Mouse (Mus musculus): Measurements from ENCODE around the gene Hist1h1c. TPM values are rescaled to one million over a fixed set of nuclear protein-coding genes. Genes with fewer than 3 reads are reported as not detected.
A peak's percentile ranks its signal among the peaks of the same experiment; 100 is the strongest.
"Not testable (repeated sequence)": the region's sequence is repeated elsewhere in the genome, so short reads cannot be mapped to it uniquely, and the experiment has no call there.

Gene Hist1h1c
- polyA plus RNA-seq, 1 experiment from 2014 or later, result 21.6 TPM

GRCm38 (mm10) chr13:23766772-23767171 lies 28.2 kb downstream of the Hist1h1c start:
- ATAC-seq (ENCODE audit: low FRiP score, low TSS enrichment), result no peak
- Histone ChIP-seq H3K9ac (ENCODE audit: low read depth, low read length) (no peak overlapping the region), H3K4me3 (ENCODE audit: low read length) (no peak overlapping the region), H3K36me3 (ENCODE audit: control insufficient read depth, insufficient read depth, low read length) (no peaks in the 10 kb centered on the region), H3K9me3 (ENCODE audit: control insufficient read depth, low read length) (no peaks in the 10 kb centered on the region), H3K27me3 (ENCODE audit: control insufficient read depth, insufficient read depth, low read length) (no peaks in the 10 kb centered on the region), H3K4me2 (replicated peaks; ENCODE audit: low read depth, low read length) (no peak overlapping the region), H3K4me1 (ENCODE audit: control insufficient read depth, insufficient read depth, low read length) (peaks cover 10% of the 10 kb centered on the region; the same call in 1 of the 2 replicates), H3K27ac (ENCODE audit: low read depth, low read length) (no peak overlapping the region)

DNA sequence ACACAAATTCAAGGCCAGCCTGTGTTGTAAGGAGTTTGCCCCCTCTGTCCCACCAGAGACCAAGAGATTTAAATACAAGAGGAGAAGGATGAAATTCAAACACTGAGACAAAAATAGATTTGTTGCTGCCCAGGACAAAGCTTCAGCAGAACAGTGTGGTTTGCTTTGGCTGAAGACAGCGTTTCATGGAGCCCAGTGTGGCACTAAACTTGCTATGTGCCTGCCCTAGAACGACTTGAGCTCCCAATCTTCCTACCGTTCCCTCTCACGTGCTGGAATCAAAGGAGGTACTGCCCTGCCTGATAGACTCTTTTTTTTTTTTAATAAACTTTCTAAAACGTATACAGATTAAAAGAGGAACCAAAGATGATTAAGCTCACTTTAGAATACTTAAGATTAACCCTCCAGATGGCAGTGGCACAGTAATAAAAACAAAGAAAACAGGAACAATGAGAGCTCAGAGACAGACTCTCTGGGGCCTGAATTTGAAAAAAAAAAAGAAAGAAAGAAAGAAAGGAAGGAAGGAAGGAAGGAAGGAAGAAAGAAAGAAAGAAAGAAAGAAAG lies 30.3 kb downstream of the Hist1h1c start:
- H3K9ac ChIP-seq (ENCODE audit: low read depth, low read length), result no peak overlapping the region
- H3K4me1 ChIP-seq (ENCODE audit: control insufficient read depth, insufficient read depth, low read length), result peaks cover 6% of the 10 kb centered on the region; the same call in 1 of the 2 replicates
- no peaks in the 10 kb centered on the region for H3K36me3 ChIP-seq (ENCODE audit: control insufficient read depth, insufficient read depth, low read length)
- no peaks in the 10 kb centered on the region for H3K9me3 ChIP-seq (ENCODE audit: control insufficient read depth, low read length)
- ATAC-seq (ENCODE audit: low FRiP score, low TSS enrichment), result no peak
- 58% methylated on average over 5 of the region's 5 CpGs for WGBS
- no peaks in the 10 kb centered on the region for H3K27me3 ChIP-seq (ENCODE audit: control insufficient read depth, insufficient read depth, low read length)
- no peak overlapping the region for H3K4me3 ChIP-seq (ENCODE audit: low read length)
- no peak overlapping the region for H3K4me2 ChIP-seq (replicated peaks; ENCODE audit: low read depth, low read length)
- no peak overlapping the region for H3K27ac ChIP-seq (ENCODE audit: low read depth, low read length)

GRCm38 (mm10) chr13:23769613-23770012 lies 31.0 kb downstream of the Hist1h1c start, which contains the start of gene Trim38:
Gene Trim38, plus strand, starts transcription at chr13:23769913.
- H3K36me3 ChIP-seq (ENCODE audit: control insufficient read depth, insufficient read depth, low read length); H3K4me2 ChIP-seq (replicated peaks; ENCODE audit: low read depth, low read length); H3K27ac ChIP-seq (ENCODE audit: low read depth, low read length); H3K27me3 ChIP-seq (ENCODE audit: control insufficient read depth, insufficient read depth, low read length); H3K9me3 ChIP-seq (ENCODE audit: control insufficient read depth, low read length); H3K9ac ChIP-seq (ENCODE audit: low read depth, low read length); H3K4me1 ChIP-seq (ENCODE audit: control insufficient read depth, insufficient read depth, low read length); H3K4me3 ChIP-seq (ENCODE audit: low read length); ATAC-seq (ENCODE audit: low FRiP score, low TSS enrichment): not testable (repeated sequence)
- WGBS, result 74% methylated on average over 2 of the region's 2 CpGs

- Histone ChIP-seq H3K4me2 (replicated peaks; ENCODE audit: low read depth, low read length) (peak overlapping the region; percentile 31), H3K27me3 (ENCODE audit: control insufficient read depth, insufficient read depth, low read length) (no peaks in the 10 kb centered on the region), H3K36me3 (ENCODE audit: control insufficient read depth, insufficient read depth, low read length) (no peaks in the 10 kb centered on the region), H3K4me3 (ENCODE audit: low read length) (no peak overlapping the region), H3K9ac (ENCODE audit: low read depth, low read length) (no peak overlapping the region), H3K9me3 (ENCODE audit: control insufficient read depth, low read length) (no peaks in the 10 kb centered on the region), H3K4me1 (ENCODE audit: control insufficient read depth, insufficient read depth, low read length) (no peaks in the 10 kb centered on the region), H3K27ac (ENCODE audit: low read depth, low read length) (no peak overlapping the region)
- 28% methylated on average over 21 of the region's 21 CpGs for WGBS
- peak; percentile 96 for ATAC-seq (ENCODE audit: low FRiP score, low TSS enrichment)
Observed at GRCm38 (mm10) chr13:23772561-23773313, 34.1 kb downstream of the Hist1h1c start.

- 94% methylated on average over 7 of the region's 7 CpGs for WGBS
- Histone ChIP-seq H3K9me3 (ENCODE audit: control insufficient read depth, low read length) (no peaks in the 10 kb centered on the region), H3K27ac (ENCODE audit: low read depth, low read length) (no peak overlapping the region), H3K4me3 (ENCODE audit: low read length) (no peak overlapping the region), H3K36me3 (ENCODE audit: control insufficient read depth, insufficient read depth, low read length) (no peaks in the 10 kb centered on the region), H3K27me3 (ENCODE audit: control insufficient read depth, insufficient read depth, low read length) (no peaks in the 10 kb centered on the region), H3K4me1 (ENCODE audit: control insufficient read depth, insufficient read depth, low read length) (no peaks in the 10 kb centered on the region), H3K4me2 (replicated peaks; ENCODE audit: low read depth, low read length) (no peak overlapping the region), H3K9ac (ENCODE audit: low read depth, low read length) (no peak overlapping the region)
- no peak for ATAC-seq (ENCODE audit: low FRiP score, low TSS enrichment)
Observed at GRCm38 (mm10) chr13:23778339-23778738, 39.7 kb downstream of the Hist1h1c start.

DNA sequence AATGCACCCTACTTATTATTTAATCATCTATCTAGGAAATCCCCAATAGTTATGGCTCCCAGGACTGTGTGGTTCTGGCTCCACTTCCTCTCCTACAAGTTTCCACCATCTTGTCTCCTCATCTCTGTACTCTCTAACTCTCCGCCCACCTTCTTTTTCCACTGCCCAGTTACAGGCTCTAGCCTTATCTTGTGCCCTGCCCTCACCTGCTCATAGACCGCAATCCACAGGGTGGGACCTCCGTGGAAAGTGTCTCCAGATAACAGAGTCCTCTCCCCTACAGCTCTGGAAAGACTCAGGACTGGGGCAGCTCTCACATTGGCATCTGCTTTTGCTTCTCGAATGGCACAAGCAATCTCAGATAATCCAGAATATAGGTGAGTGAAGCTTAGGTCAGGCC lies 40.4 kb downstream of the Hist1h1c start:
- H3K4me3 ChIP-seq (ENCODE audit: low read length), result no peak overlapping the region
- ATAC-seq (ENCODE audit: low FRiP score, low TSS enrichment), result no peak
- H3K27ac ChIP-seq (ENCODE audit: low read depth, low read length), result no peak overlapping the region
- H3K27me3 ChIP-seq (ENCODE audit: control insufficient read depth, insufficient read depth, low read length), result no peaks in the 10 kb centered on the region
- no peaks in the 10 kb centered on the region for H3K9me3 ChIP-seq (ENCODE audit: control insufficient read depth, low read length)
- no peaks in the 10 kb centered on the region for H3K4me1 ChIP-seq (ENCODE audit: control insufficient read depth, insufficient read depth, low read length)
- no peak overlapping the region for H3K4me2 ChIP-seq (replicated peaks; ENCODE audit: low read depth, low read length)
- no peak overlapping the region for H3K9ac ChIP-seq (ENCODE audit: low read depth, low read length)
- no peaks in the 10 kb centered on the region for H3K36me3 ChIP-seq (ENCODE audit: control insufficient read depth, insufficient read depth, low read length)
- WGBS, result 88% methylated on average over 4 of the region's 4 CpGs

Small RNAs within 50 kb of the gene (microRNA-seq; reads per million reads assigned to microRNA genes)
- gene Gm44314, result not detected
- gene Gm44484, result not detected

Other genes with a start within 250 kb of the Hist1h1c start
- gene Btn2a2, start 250.0 kb upstream of the Hist1h1c start, polyA plus RNA-seq (2014; fragmentation: Nextera tagmentation; extraction: Ambion mirVana), result 0.31 and 0.87 TPM in 2 replicates
- 6.1 and 9.9 TPM in 2 replicates for gene Hist1h4h, start 207.8 kb upstream of the Hist1h1c start, polyA plus RNA-seq (2014; fragmentation: Nextera tagmentation; extraction: Ambion mirVana)
- 13.8 and 28.7 TPM in 2 replicates for gene Hist1h2af, start 204.9 kb upstream of the Hist1h1c start, polyA plus RNA-seq (2014; fragmentation: Nextera tagmentation; extraction: Ambion mirVana)
- 8.2 and 12.5 TPM in 2 replicates for gene Hist1h3g, start 203.4 kb upstream of the Hist1h1c start, polyA plus RNA-seq (2014; fragmentation: Nextera tagmentation; extraction: Ambion mirVana)
- gene Hist1h2bh, start 195.4 kb upstream of the Hist1h1c start, polyA plus RNA-seq (2014; fragmentation: Nextera tagmentation; extraction: Ambion mirVana), result 1.4 and 2.9 TPM in 2 replicates
- gene Hist1h3f, start 194.8 kb upstream of the Hist1h1c start, polyA plus RNA-seq (2014; fragmentation: Nextera tagmentation; extraction: Ambion mirVana), result 1.2 and 2.0 TPM in 2 replicates
- 1.1 and 2.9 TPM in 2 replicates for gene Hist1h4f, start 187.2 kb upstream of the Hist1h1c start, polyA plus RNA-seq (2014; fragmentation: Nextera tagmentation; extraction: Ambion mirVana)
- gene Hist1h1d, start 185.5 kb upstream of the Hist1h1c start, polyA plus RNA-seq (2014; fragmentation: Nextera tagmentation; extraction: Ambion mirVana), result 0.70 and 1.2 TPM in 2 replicates
- 11.4 and 15.4 TPM in 2 replicates for gene Hist1h3e, start 176.4 kb upstream of the Hist1h1c start, polyA plus RNA-seq (2014; fragmentation: Nextera tagmentation; extraction: Ambion mirVana)
- gene Hist1h2ae, start 167.6 kb upstream of the Hist1h1c start, polyA plus RNA-seq (2014; fragmentation: Nextera tagmentation; extraction: Ambion mirVana), result 114 and 155 TPM in 2 replicates
- 7.9 and 12.9 TPM in 2 replicates for gene Hist1h2bg, start 167.4 kb upstream of the Hist1h1c start, polyA plus RNA-seq (2014; fragmentation: Nextera tagmentation; extraction: Ambion mirVana)
- gene Hist1h2bf, start 164.6 kb upstream of the Hist1h1c start, polyA plus RNA-seq (2014; fragmentation: Nextera tagmentation; extraction: Ambion mirVana), result 6.7 and 10.8 TPM in 2 replicates
- 2.9 and 5.3 TPM in 2 replicates for gene Hist1h2ad, start 164.4 kb upstream of the Hist1h1c start, polyA plus RNA-seq (2014; fragmentation: Nextera tagmentation; extraction: Ambion mirVana)
- gene Hist1h3d, start 163.0 kb upstream of the Hist1h1c start, polyA plus RNA-seq (2014; fragmentation: Nextera tagmentation; extraction: Ambion mirVana), result 12.0 and 14.7 TPM in 2 replicates
- 113 and 136 TPM in 2 replicates for gene Hist1h4d, start 157.2 kb upstream of the Hist1h1c start, polyA plus RNA-seq (2014; fragmentation: Nextera tagmentation; extraction: Ambion mirVana)
- gene Hist1h2be, start 117.7 kb upstream of the Hist1h1c start, polyA plus RNA-seq (2014; fragmentation: Nextera tagmentation; extraction: Ambion mirVana), result 2.9 and 3.1 TPM in 2 replicates
- gene Hist1h1e, start 116.2 kb upstream of the Hist1h1c start, polyA plus RNA-seq (2014; fragmentation: Nextera tagmentation; extraction: Ambion mirVana), result 17.6 and 20.4 TPM in 2 replicates
- gene Hist1h2ac, start 54.9 kb upstream of the Hist1h1c start, polyA plus RNA-seq (2014; fragmentation: Nextera tagmentation; extraction: Ambion mirVana), result 1.3 and 1.9 TPM in 2 replicates
- 54.0 and 60.2 TPM in 2 replicates for gene Hist1h2bc, start 54.6 kb upstream of the Hist1h1c start, polyA plus RNA-seq (2014; fragmentation: Nextera tagmentation; extraction: Ambion mirVana)
- not detected in 2 replicates for gene Hist1h1t, start 43.0 kb upstream of the Hist1h1c start, polyA plus RNA-seq (2014; fragmentation: Nextera tagmentation; extraction: Ambion mirVana)
- gene Hist1h4c, start 40.4 kb upstream of the Hist1h1c start, polyA plus RNA-seq (2014; fragmentation: Nextera tagmentation; extraction: Ambion mirVana), result 9.0 and 15.0 TPM in 2 replicates
- gene Hfe, start 28.0 kb upstream of the Hist1h1c start, polyA plus RNA-seq (2014; fragmentation: Nextera tagmentation; extraction: Ambion mirVana), result 6.0 and 7.6 TPM in 2 replicates
- 12.7 and 18.3 TPM in 2 replicates for gene Hist1h3c, start 6.8 kb downstream of the Hist1h1c start, polyA plus RNA-seq (2014; fragmentation: Nextera tagmentation; extraction: Ambion mirVana)
- gene Hist1h2bb, start 7.9 kb downstream of the Hist1h1c start, polyA plus RNA-seq (2014; fragmentation: Nextera tagmentation; extraction: Ambion mirVana), result 2.7 and 6.8 TPM in 2 replicates
- 70.3 and 91.4 TPM in 2 replicates for gene Hist1h2ab, start 12.3 kb downstream of the Hist1h1c start, polyA plus RNA-seq (2014; fragmentation: Nextera tagmentation; extraction: Ambion mirVana)
- gene Hist1h3b, start 13.5 kb downstream of the Hist1h1c start, polyA plus RNA-seq (2014; fragmentation: Nextera tagmentation; extraction: Ambion mirVana), result 12.5 and 22.2 TPM in 2 replicates
- gene Hist1h4b, start 18.2 kb downstream of the Hist1h1c start, polyA plus RNA-seq (2014; fragmentation: Nextera tagmentation; extraction: Ambion mirVana), result 7.0 and 9.2 TPM in 2 replicates
- 1.3 and 1.9 TPM in 2 replicates for gene Hist1h4a, start 22.4 kb downstream of the Hist1h1c start, polyA plus RNA-seq (2014; fragmentation: Nextera tagmentation; extraction: Ambion mirVana)
- 8.8 and 11.6 TPM in 2 replicates for gene Hist1h3a, start 23.6 kb downstream of the Hist1h1c start, polyA plus RNA-seq (2014; fragmentation: Nextera tagmentation; extraction: Ambion mirVana)
- 3.5 and 6.5 TPM in 2 replicates for gene Hist1h1a, start 24.9 kb downstream of the Hist1h1c start, polyA plus RNA-seq (2014; fragmentation: Nextera tagmentation; extraction: Ambion mirVana)
- gene Trim38, start 31.1 kb downstream of the Hist1h1c start, polyA plus RNA-seq (2014; fragmentation: Nextera tagmentation; extraction: Ambion mirVana), result not detected in 2 replicates
- gene Slc17a2, start 68.2 kb downstream of the Hist1h1c start, polyA plus RNA-seq (2014; fragmentation: Nextera tagmentation; extraction: Ambion mirVana), result 0.07 and 0.12 TPM in 2 replicates
- gene Slc17a3, start 100.6 kb downstream of the Hist1h1c start, polyA plus RNA-seq (2014; fragmentation: Nextera tagmentation; extraction: Ambion mirVana), result 0.53 and 1.1 TPM in 2 replicates
- 0.47 and 1.6 TPM in 2 replicates for gene Slc17a1, start 128.9 kb downstream of the Hist1h1c start, polyA plus RNA-seq (2014; fragmentation: Nextera tagmentation; extraction: Ambion mirVana)
- 2.0 and 2.5 TPM in 2 replicates for gene Slc17a4, start 176.2 kb downstream of the Hist1h1c start, polyA plus RNA-seq (2014; fragmentation: Nextera tagmentation; extraction: Ambion mirVana)
- gene Hist1h2ba, start 195.3 kb downstream of the Hist1h1c start, polyA plus RNA-seq (2014; fragmentation: Nextera tagmentation; extraction: Ambion mirVana), result not detected in 2 replicates
- not detected in 2 replicates for gene Hist1h2aa, start 195.7 kb downstream of the Hist1h1c start, polyA plus RNA-seq (2014; fragmentation: Nextera tagmentation; extraction: Ambion mirVana)